Mouse (Mus musculus): ENCODE results near the gene Ttc28.

DNA sequence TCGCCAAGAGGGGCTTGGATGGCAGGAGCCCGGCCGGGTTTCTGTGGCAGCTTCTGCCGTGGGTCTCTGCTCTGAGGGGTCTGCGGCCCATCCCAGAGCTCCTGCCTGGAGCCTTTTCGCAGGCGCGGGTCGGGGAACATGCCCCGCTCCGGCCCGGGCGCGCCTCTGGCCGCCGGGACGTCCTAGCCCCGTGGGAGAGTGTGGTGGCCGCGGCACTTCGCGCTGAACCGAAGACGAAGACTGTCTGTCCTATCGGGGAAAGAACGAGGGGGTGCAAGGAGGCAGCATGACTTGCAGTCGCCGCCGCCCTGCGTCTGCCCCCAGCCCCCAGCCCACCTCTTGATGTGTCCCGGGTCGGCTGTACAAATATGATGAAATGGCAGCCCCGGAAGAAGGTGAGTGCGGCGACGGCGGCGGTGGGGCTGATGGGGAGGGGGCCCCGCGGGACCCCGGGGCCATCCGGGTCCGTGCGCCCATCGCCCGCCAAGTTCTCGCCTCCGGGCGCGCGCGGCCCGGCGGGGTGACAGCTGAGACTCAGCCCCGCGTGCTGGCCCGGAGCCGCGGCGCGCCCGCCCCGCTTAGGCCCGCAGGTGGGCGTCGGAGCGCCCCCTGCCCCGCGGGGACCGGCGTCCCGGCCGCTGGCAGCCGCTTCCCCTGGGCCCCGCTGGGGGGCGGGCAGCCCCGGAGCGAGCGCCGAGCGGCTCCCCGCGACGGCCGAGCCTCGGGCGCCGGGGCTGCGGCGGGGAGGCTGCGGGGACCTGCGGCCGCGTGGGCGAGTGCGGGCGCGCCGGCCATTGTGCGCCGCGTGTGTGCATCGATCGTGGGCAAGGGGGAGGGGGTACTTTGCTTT is 99.6 kb downstream of the Ttc28 start:
- TF ChIP-seq POLR2A (IDR thresholded peaks at IDR 0.05; ENCODE audit: extremely low read depth, insufficient read depth, low read length) (no peak), CTCF (IDR thresholded peaks at IDR 0.05; ENCODE audit: low read depth, low read length) (peak; percentile 11; the same call in 1 of the 2 replicates)
